Mouse (Mus musculus) kidney, adult 2 months (tissue): ENCODE measurements at regions not wholly inside any gene's neighbourhood (a gene's known extent, or its start where the extent isn't known, plus 50 kb on each side); places are given as distances from the start of the nearest gene placed in this dataset.

Source experiments
- DNase-seq: peaks from one replicate; pipeline ENCODE4 v3.0.0; 2021
- H3K27ac ChIP-seq: fragments of 200-500 bp; 2 replicates; pipeline ENCODE4 v1.5.1; 2012; ENCODE audit warnings: low read depth, low read length, control low read depth, inconsistent platforms; ENCODE audit not compliant: insufficient read depth
- H3K27me3 ChIP-seq: fragments of 200-500 bp; replicated peaks from 2 replicates; pipeline ENCODE4 v1.6.1; 2012; ENCODE audit warnings: mild to moderate bottlenecking, moderate library complexity, low read length, inconsistent platforms; ENCODE audit not compliant: control insufficient read depth, insufficient read depth
- H3K36me3 ChIP-seq: fragments of 200-500 bp; 2 replicates; pipeline ENCODE4 v1.6.1; 2012; ENCODE audit warnings: mild to moderate bottlenecking, moderate library complexity, low read length, inconsistent platforms; ENCODE audit not compliant: control insufficient read depth, insufficient read depth
- H3K4me1 ChIP-seq: fragments of 200-500 bp; 2 replicates; pipeline ENCODE4 v1.6.1; 2011; ENCODE audit warnings: low read length; ENCODE audit not compliant: control insufficient read depth, insufficient read depth
- H3K4me3 ChIP-seq: fragments of 200-500 bp; 2 replicates; pipeline ENCODE4 v1.5.1; 2011; ENCODE audit warnings: mild to moderate bottlenecking, low read depth, low read length, control low read depth; ENCODE audit not compliant: insufficient read depth
- CTCF ChIP-seq: fragments of 200-500 bp; conservative IDR thresholded peaks from 2 replicates; pipeline ENCODE4 v1.5.1; 2011; ENCODE audit warnings: low read depth, mild to moderate bottlenecking, control low read depth, low read length, moderate library complexity, mixed read lengths; ENCODE audit not compliant: insufficient read depth, insufficient read length
- POLR2A ChIP-seq: fragments of 200-500 bp; IDR thresholded peaks from one replicate; pipeline ENCODE4 v1.6.1; 2011; ENCODE audit warnings: low read depth, low read length, control low read depth
- WGBS: fragments of 180-500 bp; shearing (Covaris S2); methylation state at CpG from one replicate; pipeline ENCODE4 v1.1.7; 2018; 5-methylcytosine and 5-hydroxymethylcytosine counted together

DNA sequence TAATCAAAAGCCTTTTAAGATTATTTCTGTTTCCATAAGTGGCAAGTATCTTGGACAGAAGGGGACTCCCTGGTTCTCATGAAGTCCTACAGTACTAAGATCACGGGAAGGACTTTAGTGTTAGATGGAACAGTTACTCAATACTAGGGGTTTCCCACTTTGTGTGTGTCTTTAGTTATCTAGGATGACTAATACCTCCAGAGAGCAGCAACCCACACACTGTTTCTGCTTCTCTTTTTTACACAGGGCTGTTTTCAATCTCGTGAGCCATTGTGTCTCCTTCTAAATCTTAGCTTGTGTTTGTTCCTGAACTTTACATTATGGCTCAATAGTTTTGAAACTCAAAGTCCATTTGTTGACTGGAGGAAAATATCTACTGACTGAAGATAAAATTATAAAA, 496.5 kb upstream of the Impg1 start:
- WGBS, result 80% methylated on average over 2 of the region's 2 CpGs
- Histone ChIP-seq H3K27ac (no peak overlapping the region), H3K36me3 (no peaks in the 10 kb centered on the region), H3K27me3 (no peaks in the 10 kb centered on the region), H3K4me1 (no peaks in the 10 kb centered on the region), H3K4me3 (no peak overlapping the region)
- no peak for DNase-seq
- TF ChIP-seq CTCF (no peak), POLR2A (no peak)

DNA sequence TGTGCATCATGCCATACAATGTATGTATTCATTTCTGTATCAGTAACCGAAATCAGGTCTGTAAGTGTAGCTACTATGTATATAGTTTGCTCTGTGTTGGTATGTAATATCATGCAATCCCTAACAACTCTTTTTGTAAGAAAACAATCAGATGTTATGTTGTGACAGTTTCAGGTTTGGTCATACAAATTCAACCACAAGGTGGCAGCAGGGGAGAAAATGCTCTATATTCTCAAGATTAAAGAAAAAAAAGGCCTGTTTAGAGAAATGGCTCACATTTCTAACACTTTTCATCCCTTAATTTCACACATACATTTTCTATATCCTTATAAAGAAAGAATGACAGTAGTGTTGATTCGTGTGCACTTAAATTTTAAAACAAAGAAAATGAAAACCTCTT, 477.7 kb upstream of the Impg1 start:
- peak; percentile 8 for DNase-seq
- 66% methylated on average over 2 of the region's 2 CpGs for WGBS
- no peak for TF ChIP-seq CTCF
- no peak for TF ChIP-seq POLR2A

DNA sequence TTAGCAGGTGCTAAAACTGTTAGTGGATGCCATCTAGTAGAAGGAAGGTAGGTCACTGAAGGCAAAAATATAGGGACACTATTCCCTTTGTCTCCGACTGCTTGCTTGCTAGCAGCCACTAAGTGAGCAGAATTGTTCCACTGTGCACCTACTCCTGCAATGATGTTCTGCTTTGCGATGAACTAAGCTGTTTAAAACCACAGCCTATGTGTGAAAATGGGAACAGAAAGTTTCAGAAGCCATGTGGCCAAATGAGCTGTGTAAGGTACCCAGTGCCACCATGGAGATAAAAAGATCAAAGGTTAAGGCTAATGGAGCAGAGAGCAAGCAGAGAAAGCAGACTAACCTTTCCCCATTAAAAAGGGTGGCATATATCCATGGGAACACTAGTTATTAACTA, 476.1 kb upstream of the Impg1 start:
- H3K4me3 ChIP-seq, result no peak overlapping the region
- no peaks in the 10 kb centered on the region for H3K27me3 ChIP-seq
- DNase-seq, result peak; percentile 2
- TF ChIP-seq POLR2A, result no peak
- TF ChIP-seq CTCF, result no peak
- no peaks in the 10 kb centered on the region for H3K4me1 ChIP-seq
- H3K27ac ChIP-seq, result no peak overlapping the region
- no peaks in the 10 kb centered on the region for H3K36me3 ChIP-seq
- 63% methylated on average over 2 of the region's 2 CpGs for WGBS

More for the DNA sequence above, 477.7 kb upstream of the Impg1 start:
- Histone ChIP-seq H3K27me3 (no peaks in the 10 kb centered on the region), H3K27ac (no peak overlapping the region), H3K36me3 (no peaks in the 10 kb centered on the region), H3K4me1 (no peaks in the 10 kb centered on the region), H3K4me3 (no peak overlapping the region)

DNA sequence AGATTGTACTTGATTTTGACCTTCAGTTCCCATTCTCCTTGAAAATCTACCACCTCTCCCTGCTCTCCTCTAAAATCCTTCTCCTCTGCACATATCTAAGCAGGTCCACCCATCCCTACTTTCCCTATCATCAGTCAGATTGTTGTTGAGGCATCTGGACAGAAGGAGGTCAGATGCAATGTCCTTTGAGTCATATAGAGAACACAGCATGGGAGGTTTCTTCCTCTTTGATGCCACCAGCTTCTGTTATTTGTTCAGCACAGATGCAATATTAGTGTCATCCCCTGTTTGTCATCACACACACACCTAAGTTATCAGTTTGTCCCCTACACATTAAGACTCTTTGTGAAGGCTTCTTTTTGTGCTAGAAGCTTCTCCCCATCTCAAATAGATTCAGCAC, 473.0 kb upstream of the Impg1 start:
- Histone ChIP-seq H3K4me3 (no peak overlapping the region), H3K27me3 (no peaks in the 10 kb centered on the region), H3K4me1 (no peaks in the 10 kb centered on the region), H3K36me3 (no peaks in the 10 kb centered on the region), H3K27ac (no peak overlapping the region)
- no peak for DNase-seq
- TF ChIP-seq POLR2A (no peak), CTCF (no peak)

DNA sequence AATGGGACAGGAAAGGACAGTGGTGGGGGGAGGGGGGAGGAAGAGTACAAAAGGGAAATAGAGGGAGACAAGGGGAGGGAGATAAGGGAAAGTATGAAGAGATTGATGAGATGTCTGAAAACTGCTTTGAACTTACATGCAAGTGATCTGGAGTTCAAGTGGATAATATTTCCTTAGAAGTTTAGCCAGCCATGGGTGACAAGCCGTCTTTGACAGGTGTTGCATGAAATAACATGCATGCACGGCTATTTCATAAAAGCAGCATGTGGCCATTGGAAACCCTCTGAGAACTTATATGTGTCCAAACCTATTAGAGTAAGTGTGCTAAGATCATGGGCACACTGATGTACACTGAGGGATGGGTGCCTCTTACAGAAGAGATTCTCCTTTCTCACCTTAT, 465.3 kb upstream of the Impg1 start:
- no peaks in the 10 kb centered on the region for H3K4me1 ChIP-seq
- no peak overlapping the region for H3K4me3 ChIP-seq
- TF ChIP-seq CTCF (no peak), POLR2A (no peak)
- H3K27me3 ChIP-seq, result no peaks in the 10 kb centered on the region
- DNase-seq, result no peak
- no peaks in the 10 kb centered on the region for H3K36me3 ChIP-seq
- H3K27ac ChIP-seq, result no peak overlapping the region
- 34% methylated on average over 2 of the region's 2 CpGs for WGBS

DNA sequence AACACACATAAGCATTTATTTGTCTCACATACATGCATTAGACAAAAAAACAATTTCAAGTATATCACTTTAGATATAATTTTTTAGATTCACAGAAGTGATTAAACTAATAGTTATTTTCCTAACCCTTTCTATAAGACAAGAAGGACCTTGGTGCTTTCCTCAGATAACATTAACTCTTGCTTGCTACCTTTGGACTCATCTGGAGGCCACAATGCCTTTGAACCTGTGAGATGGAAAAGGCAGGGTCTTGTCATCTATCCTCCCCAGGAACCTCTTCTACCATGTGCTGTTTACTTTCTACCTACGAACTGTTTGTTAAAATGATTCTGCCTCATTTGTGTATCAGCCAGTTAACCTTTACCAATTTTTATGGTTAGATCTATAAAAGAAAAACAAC, 455.0 kb upstream of the Impg1 start:
- Histone ChIP-seq H3K36me3 (no peaks in the 10 kb centered on the region), H3K4me3 (no peak overlapping the region), H3K4me1 (no peaks in the 10 kb centered on the region), H3K27ac (no peak overlapping the region), H3K27me3 (no peaks in the 10 kb centered on the region)
- DNase-seq, result no peak
- 51% methylated on average over 1 of the region's 1 CpGs for WGBS
- TF ChIP-seq POLR2A (no peak), CTCF (no peak)

DNA sequence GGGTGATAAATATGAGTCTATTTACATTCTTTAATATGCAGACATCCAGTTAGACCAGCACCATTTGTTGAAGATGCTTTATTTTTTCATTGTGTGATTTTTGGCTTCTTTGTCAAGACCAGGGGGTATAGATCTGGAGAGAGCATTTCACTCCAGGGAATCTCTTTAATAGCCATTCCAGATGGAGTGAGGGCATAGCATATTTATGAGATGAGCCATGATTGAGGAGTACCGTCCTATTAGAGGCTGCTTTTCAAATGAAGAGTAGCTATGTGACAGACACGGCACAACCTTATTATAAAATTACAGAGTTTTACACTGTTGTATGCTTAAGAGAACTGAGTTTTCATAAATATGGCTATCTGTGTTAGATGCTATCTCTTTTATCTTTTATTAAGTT, 448.6 kb upstream of the Impg1 start:
- WGBS, result 53% methylated on average over 2 of the region's 2 CpGs
- H3K4me3 ChIP-seq, result no peak overlapping the region
- H3K27me3 ChIP-seq, result no peaks in the 10 kb centered on the region
- TF ChIP-seq POLR2A (no peak), CTCF (no peak)
- no peaks in the 10 kb centered on the region for H3K36me3 ChIP-seq
- DNase-seq, result no peak
- no peaks in the 10 kb centered on the region for H3K4me1 ChIP-seq
- H3K27ac ChIP-seq, result no peak overlapping the region

DNA sequence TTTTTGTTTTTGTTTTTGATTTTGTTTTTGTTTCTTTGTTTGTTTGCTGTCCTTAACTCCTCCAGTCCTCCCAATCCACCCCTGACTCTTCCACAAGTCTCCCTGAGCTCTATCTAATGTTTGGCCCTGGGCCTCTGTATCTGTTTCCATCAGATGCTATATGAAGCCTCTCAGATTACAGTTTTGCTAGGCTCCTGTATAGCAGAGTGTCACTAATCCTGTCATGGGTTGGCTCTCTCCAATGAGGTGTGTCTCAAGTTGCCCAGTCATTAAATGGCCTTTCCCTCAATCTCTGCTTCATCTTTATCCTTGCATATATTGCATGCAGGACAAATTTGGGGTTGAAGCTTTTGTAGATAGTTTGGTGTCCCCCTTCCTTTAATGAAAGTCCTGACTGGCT, 446.9 kb upstream of the Impg1 start:
- H3K4me1 ChIP-seq, result no peaks in the 10 kb centered on the region
- H3K27me3 ChIP-seq, result no peaks in the 10 kb centered on the region
- TF ChIP-seq POLR2A (no peak), CTCF (no peak)
- no peak for DNase-seq
- no peak overlapping the region for H3K27ac ChIP-seq
- H3K36me3 ChIP-seq, result no peaks in the 10 kb centered on the region
- H3K4me3 ChIP-seq, result no peak overlapping the region
